Mouse (Mus musculus) ES-Bruce4 (cell line): Measurements from ENCODE around the gene Aqp6.

Experiments used
- CTCF ChIP-seq: IDR thresholded peaks from one replicate; pipeline ENCODE4 v1.8.1; 2011; ENCODE audit warnings: low read depth, low read length
- EP300 ChIP-seq: IDR thresholded peaks from 2 replicates; pipeline ENCODE4 v1.6.1; 2011; ENCODE audit warnings: low read depth, low read length; ENCODE audit not compliant: insufficient read depth
- POLR2A ChIP-seq: IDR thresholded peaks from one replicate; pipeline ENCODE4 v1.8.1; 2011; ENCODE audit warnings: low read length; ENCODE audit not compliant: insufficient read depth

DNA sequence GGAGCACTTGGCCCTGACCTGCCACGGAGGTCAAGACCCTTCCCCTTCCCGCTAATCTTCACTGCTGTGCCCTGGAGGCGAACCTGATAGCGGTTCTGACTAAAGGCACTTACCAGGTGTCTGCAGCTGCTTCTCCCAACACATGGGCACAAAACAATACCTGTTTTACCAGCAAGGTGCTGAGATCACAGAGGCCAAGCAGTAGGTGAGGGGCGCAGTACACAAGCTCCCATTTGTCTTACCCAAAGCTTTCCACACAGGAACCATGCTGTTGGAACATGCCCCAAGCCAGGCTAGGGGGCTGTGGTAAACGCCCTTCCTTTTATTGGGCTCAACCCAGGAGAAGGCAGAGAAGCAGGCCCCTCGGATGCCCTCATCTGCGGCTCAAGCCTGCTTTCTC is 3.6 kb upstream of the Aqp6 start:
- TF ChIP-seq CTCF (no peak), POLR2A (no peak), EP300 (no peak)
